Mouse (Mus musculus): Measurements from ENCODE around the gene Maml3.

Maml3 gene

GRCm38 (mm10) chr3:51668607-51669006 lies 436.3 kb downstream of the Maml3 start:
- no peak for DNase-seq (ENCODE audit: low read depth)

DNA sequence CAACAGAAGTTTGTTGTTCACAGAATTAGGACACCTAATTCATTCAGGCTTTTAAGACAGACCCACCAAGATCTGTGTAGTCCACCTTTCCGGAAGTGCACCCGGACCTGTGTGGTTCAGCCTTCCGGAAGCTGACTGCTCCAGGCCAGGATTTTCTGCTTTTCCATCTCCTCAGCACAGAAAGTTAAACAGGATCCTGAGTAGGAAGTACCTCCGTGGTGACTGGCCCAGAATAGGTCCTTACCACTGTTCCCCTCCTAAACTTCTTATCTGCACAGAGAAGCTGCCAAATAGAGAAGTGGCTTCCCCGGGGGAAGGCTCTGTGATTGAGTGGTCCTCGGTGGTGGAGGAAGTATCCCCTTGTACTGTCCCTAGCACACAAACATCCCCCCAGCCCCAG lies 442.3 kb downstream of the Maml3 start:
- DNase-seq (ENCODE audit: low read depth), result peak; percentile 46

DNA sequence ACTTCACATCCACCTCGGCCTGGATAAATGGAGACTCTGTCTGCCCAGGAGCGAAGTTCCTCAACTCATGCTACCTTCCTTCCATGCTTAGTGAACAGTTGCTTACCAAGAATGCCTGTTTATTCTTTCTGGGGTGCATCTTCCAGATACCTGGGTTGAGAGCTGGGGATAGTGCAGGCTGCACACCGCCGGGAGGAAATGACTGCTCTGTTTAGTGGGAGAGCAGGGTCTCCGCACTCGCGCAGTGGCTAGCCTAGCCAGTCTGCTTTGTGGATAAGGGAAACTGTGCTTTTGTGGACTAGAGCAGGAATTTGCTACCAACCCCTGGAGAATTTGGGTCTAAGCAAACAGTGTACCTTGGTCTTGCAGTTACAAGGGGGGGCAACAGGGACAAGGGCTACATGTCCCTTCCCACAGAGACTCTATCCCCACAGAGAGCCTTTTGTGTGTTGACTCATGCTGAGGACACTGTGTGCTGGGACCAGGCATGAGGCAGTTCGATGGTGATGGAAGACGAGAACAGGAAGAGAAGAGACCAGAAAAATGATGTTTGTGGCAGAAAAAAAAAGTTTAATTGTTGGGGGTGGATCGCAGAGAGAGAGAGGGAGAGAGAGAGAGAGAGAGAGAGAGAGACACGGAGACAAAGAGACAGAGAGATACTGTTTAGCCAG lies 442.9 kb downstream of the Maml3 start:
- DNase-seq (ENCODE audit: low read depth), result peak; percentile 48

- DNase-seq (ENCODE audit: low read depth), result peak; percentile 25
Observed at GRCm38 (mm10) chr3:51661376-51661775, 443.5 kb downstream of the Maml3 start.

DNA sequence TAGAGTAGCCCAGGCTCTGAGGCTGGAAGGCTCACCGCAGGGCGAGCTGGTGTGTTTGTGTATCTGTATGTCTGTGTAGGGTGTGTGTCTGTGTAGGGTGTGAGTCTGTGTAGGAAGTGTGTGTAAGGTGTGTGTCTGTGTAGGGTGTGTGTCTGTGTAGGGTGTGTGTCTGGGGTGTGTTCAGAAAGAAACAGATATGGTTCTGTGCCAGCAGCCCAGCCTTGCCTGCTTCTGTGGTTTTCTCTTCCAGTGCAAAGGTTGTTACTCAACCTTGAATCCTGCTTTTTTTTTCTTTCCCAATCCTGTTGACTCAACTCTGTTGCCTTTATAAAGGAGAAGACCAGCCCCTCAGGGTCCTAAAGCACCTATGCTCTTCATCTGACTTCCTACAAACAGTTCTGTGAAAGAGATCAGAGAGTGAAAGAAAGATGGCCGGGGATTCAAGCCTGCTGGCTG lies 444.0 kb downstream of the Maml3 start:
- DNase-seq (ENCODE audit: low read depth), result peak; percentile 51

GRCm38 (mm10) chr3:51660060-51660459 lies 444.8 kb downstream of the Maml3 start, which contains the start of gene Mgst2:
Gene Mgst2 (plus strand): TSS chr3:51660360.
- no peak for DNase-seq (ENCODE audit: low read depth)

GRCm38 (mm10) chr3:51659415-51659814 lies 445.5 kb downstream of the Maml3 start:
- DNase-seq (ENCODE audit: low read depth), result no peak

- DNase-seq (ENCODE audit: low read depth), result peak; percentile 84
Observed at GRCm38 (mm10) chr3:51654303-51655055, 450.4 kb downstream of the Maml3 start.

- DNase-seq (ENCODE audit: low read depth), result peak; percentile 83
Observed at GRCm38 (mm10) chr3:51652701-51653100, 452.2 kb downstream of the Maml3 start.

- peak; percentile 95 for DNase-seq (ENCODE audit: low read depth)
Observed at GRCm38 (mm10) chr3:51652292-51652691, 452.6 kb downstream of the Maml3 start.

DNA sequence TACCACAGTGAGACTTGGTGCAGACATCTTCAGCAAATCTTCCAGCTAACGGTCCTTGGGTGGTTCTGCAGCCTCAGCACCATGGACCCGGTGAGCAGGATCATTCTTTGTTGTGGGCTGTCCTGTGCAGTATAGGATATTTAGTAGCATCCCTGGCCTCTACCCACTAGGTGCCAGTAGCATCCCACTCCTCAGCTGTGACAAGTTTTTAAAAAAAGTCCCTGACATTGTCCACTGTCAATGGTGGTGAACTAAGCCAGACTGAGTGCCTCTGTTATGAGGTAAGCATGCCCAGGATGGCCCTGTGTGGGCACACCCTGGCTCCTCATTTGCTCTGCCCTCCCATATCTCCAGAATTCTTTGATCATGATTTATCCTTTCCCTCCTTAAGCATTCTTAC lies 453.7 kb downstream of the Maml3 start:
- DNase-seq (ENCODE audit: low read depth), result no peak

DNA sequence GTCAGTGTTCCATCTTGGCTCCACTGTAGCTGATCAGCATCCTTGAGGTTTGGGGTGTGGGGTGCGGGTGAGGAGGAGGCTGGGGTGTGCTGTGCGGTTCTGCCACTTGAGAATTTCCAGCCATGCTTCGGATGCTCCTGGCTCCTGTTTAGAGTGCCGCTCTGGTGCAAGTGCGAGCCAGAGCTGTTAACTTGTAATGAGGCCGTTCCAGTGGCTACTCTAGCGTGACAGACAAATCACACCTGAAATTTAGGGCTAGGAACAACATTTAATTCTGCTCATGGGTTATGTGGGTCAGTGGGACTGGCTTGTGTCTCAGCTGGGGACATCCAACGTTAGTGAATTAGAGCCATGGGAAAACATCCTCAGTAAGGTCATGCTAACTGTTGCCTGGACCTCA lies 454.9 kb downstream of the Maml3 start:
- DNase-seq (ENCODE audit: low read depth), result no peak

GRCm38 (mm10) chr3:51649426-51649825 lies 455.4 kb downstream of the Maml3 start:
- DNase-seq (ENCODE audit: low read depth), result no peak

DNA sequence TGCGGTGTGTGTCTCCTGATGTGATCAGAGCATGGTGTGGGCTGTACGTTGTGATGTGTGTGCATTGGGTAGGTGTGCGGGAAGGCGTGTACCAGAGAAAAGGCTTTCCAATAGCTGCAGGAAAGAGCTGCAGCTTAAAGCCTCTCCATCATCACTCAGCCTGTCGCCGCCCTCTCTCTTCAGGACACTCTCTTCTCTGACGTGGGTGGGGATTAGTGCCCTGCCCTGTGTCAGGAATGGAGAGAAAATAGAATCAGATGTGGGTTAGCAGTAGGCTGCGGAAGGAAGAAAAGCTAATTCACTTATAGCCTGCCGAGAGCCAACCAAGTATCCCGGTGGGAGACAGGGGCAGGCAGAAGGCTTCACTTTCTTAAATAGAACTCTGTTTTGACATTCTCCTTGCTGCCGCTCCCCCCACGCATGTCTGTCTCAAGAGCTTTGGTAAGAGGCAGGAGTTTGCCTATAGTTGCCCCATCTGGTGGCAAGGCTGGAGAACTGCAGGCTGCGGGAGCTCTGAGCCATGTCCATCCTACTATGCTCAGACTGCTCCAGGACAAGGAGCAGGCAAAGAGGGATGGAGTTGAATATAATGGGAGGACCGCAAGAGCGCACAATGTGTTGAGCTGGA lies 456.7 kb downstream of the Maml3 start:
- DNase-seq (ENCODE audit: low read depth), result peak; percentile 84

DNA sequence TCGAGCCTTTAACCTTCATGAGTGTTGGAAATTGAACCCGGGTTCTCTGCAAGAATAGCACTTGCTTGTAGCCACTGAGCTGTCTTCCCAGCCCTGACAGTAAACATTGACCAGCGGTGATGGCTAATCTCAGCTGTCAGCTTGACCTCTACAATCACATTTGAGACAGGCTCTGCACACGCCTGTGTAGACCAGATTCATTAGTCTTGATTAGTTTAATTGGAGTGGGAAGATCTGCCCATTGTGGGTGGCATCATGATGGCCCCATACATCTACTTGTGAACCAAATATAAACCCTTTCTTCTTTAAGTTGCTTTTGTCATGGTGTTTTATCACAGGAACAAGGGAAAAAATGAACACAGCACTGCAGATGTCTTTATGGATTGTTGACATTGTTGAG lies 457.5 kb downstream of the Maml3 start:
- DNase-seq (ENCODE audit: low read depth), result no peak

- DNase-seq (ENCODE audit: low read depth), result no peak
Observed at GRCm38 (mm10) chr3:51646301-51646700, 458.6 kb downstream of the Maml3 start.

- no peak for DNase-seq (ENCODE audit: low read depth)
Observed at GRCm38 (mm10) chr3:51645484-51645883, 459.4 kb downstream of the Maml3 start.

GRCm38 (mm10) chr3:51638260-51638659 lies 466.6 kb downstream of the Maml3 start:
- no peak for DNase-seq (ENCODE audit: low read depth)

- DNase-seq (ENCODE audit: low read depth), result no peak
Observed at GRCm38 (mm10) chr3:51637326-51637725, 467.6 kb downstream of the Maml3 start.

- DNase-seq (ENCODE audit: low read depth), result peak; percentile 87
Observed at GRCm38 (mm10) chr3:51636700-51637099, 468.2 kb downstream of the Maml3 start.

DNA sequence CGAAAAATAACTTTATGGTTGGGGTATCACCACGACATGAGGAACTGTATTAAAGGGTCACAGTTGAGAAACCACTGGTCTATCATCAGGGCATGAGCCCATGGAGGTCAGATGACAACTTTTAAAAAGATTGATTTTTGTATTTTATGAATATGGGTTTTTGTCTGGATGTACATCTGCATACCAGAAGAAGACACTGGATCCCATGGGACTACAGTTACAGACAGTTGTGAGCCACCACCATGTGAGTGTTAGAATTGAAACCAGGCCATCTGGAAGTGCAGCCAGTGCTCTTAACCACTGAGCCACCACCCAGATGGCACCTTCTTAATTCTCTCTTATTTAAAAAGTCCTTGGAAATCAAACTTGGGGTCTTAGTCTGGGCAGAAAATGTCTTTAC lies 468.9 kb downstream of the Maml3 start:
- DNase-seq (ENCODE audit: low read depth), result no peak

All from induced T-regulatory cell, adult 2 months (primary cell).